ENCODE assay signal across 9 mouse cellular contexts in genomic region chr1:82586713-82587399, GRCm38 (mm10). TPM values are rescaled to one million over a fixed set of nuclear protein-coding genes. Genes with fewer than 3 reads are reported as not detected.
DNase-seq lines count a peak whose midpoint lies in the region; ATAC-seq lines count a peak whose summit lies in the region.
"Had no signal": no experiment of that assay in that cellular context is flagged by ENCODE, and none has a peak within 500 bp of the region (broad histone marks: within the 10 kb centered on the region; RNA-seq: fewer than 3 reads in every experiment).

Gene Col4a4, minus strand, starts transcription at chr1:82586849.
Gene Col4a3, plus strand, starts transcription at chr1:82586921.

- WGBS in embryonic facial prominence, embryonic 13.5 days = 5% methylated on average over 34 of the region's 34 CpGs
- 3% methylated on average over 33 of the region's 34 CpGs for WGBS in heart, embryonic 14.5 days
- WGBS in kidney, embryonic 15.5 days = 3% methylated on average over 34 of the region's 34 CpGs
- WGBS in stomach, embryonic 15.5 days = 5% methylated on average over 34 of the region's 34 CpGs

- no peaks in the 10 kb centered on the region for H3K36me3 ChIP-seq in embryonic facial prominence, embryonic 13.5 days
- no peaks in the 10 kb centered on the region for H3K36me3 ChIP-seq in heart, embryonic 14.5 days (ENCODE audit: control insufficient read depth, insufficient read depth, low read length)
- no peaks in the 10 kb centered on the region for H3K36me3 ChIP-seq in kidney, embryonic 15.5 days
- H3K36me3 ChIP-seq in stomach, embryonic 15.5 days = no peaks in the 10 kb centered on the region
- H3K36me3 ChIP-seq: G1E had no signal

- H3K27ac ChIP-seq in embryonic facial prominence, embryonic 13.5 days = no peak within 1 kb of the TSS
- no peak within 1 kb of the TSS for H3K27ac ChIP-seq in heart, embryonic 14.5 days (replicated peaks in 1 of 2; ENCODE audit: control insufficient read depth in 1 of 2, insufficient read depth in 1 of 2, low read depth in 2 of 2, low read length in 2 of 2)
- no peak within 1 kb of the TSS for H3K27ac ChIP-seq in kidney, embryonic 15.5 days
- no peak within 1 kb of the TSS for H3K27ac ChIP-seq in stomach, embryonic 15.5 days

- H3K4me1 ChIP-seq in embryonic facial prominence, embryonic 13.5 days = peaks cover 10% of the 10 kb centered on the region
- H3K4me1 ChIP-seq in heart, embryonic 14.5 days (ENCODE audit: control insufficient read depth in 2 of 2, insufficient read depth in 2 of 2, low read length in 2 of 2) = peaks cover 4 to 11% of the 10 kb centered on the region in 2 experiments; a peak in 3 of 4 replicates
- H3K4me1 ChIP-seq in kidney, embryonic 15.5 days = peaks cover 14% of the 10 kb centered on the region
- H3K4me1 ChIP-seq in stomach, embryonic 15.5 days = 0 out of 2 replicates have a peak, but pooled peaks cover 4% of the 10 kb centered on the region

- peaks cover 28% of the 10 kb centered on the region for H3K27me3 ChIP-seq in embryonic facial prominence, embryonic 13.5 days
- peaks cover 26% of the 10 kb centered on the region for H3K27me3 ChIP-seq in heart, embryonic 14.5 days (ENCODE audit: control insufficient read depth, insufficient read depth, low read length)
- H3K27me3 ChIP-seq in kidney, embryonic 15.5 days = peaks cover 18% of the 10 kb centered on the region; the same call in 1 of the 2 replicates
- H3K27me3 ChIP-seq in stomach, embryonic 15.5 days (replicated peaks) = peaks cover 9% of the 10 kb centered on the region; the same call in 1 of the 2 replicates

- peak within 1 kb of the TSS; percentile 65 for H3K4me2 ChIP-seq in embryonic facial prominence, embryonic 13.5 days
- H3K4me2 ChIP-seq in heart, embryonic 14.5 days (ENCODE audit: low read length) = peak within 1 kb of the TSS; percentile 87
- peak within 1 kb of the TSS; percentile 87 for H3K4me2 ChIP-seq in kidney, embryonic 15.5 days
- H3K4me2 ChIP-seq in stomach, embryonic 15.5 days = peak within 1 kb of the TSS; percentile 71

- peak; percentile 25 for DNase-seq in right cerebral cortex, postnatal 4 days
- DNase-seq in right cerebral cortex, adult 2 months (ENCODE audit: low spot score in 2 of 2) = no peak
- DNase-seq in lung, postnatal 36 days = peak; percentile 70
- no peak for DNase-seq in spleen, adult 18-20 months

- ATAC-seq in embryonic facial prominence, embryonic 13.5 days (ENCODE audit: insufficient number of reproducible peaks, insufficient read depth, low FRiP score, low TSS enrichment, low read depth) = 0 out of 2 replicates have a peak, but pooled peaks have one; percentile 37
- 0 out of 2 replicates have a peak, but pooled peaks have one; percentile 56 for ATAC-seq in heart, embryonic 14.5 days (ENCODE audit: insufficient number of reproducible peaks, insufficient read depth, low FRiP score, low read depth)
- ATAC-seq in kidney, embryonic 15.5 days (replicated peaks; ENCODE audit: low FRiP score) = peak; percentile 73
- peak; percentile 58; the same call in 1 of the 2 replicates for ATAC-seq in stomach, embryonic 15.5 days (ENCODE audit: insufficient read depth, low FRiP score, low read depth)

- peak within 1 kb of the TSS; percentile 35 for H3K4me3 ChIP-seq in embryonic facial prominence, embryonic 13.5 days
- peak within 1 kb of the TSS; percentile 46 to 48 for H3K4me3 ChIP-seq in heart, embryonic 14.5 days (ENCODE audit: control insufficient read depth in 1 of 2, insufficient read depth in 1 of 2, low read depth in 1 of 2, low read length in 2 of 2)
- peak within 1 kb of the TSS; percentile 46 for H3K4me3 ChIP-seq in kidney, embryonic 15.5 days (replicated peaks)
- H3K4me3 ChIP-seq in stomach, embryonic 15.5 days (replicated peaks) = peak within 1 kb of the TSS; percentile 37

- no peaks in the 10 kb centered on the region for H3K9me3 ChIP-seq in embryonic facial prominence, embryonic 13.5 days
- no peaks in the 10 kb centered on the region for H3K9me3 ChIP-seq in heart, embryonic 14.5 days (ENCODE audit: control insufficient read depth, low read length)
- no peaks in the 10 kb centered on the region for H3K9me3 ChIP-seq in kidney, embryonic 15.5 days (replicated peaks)
- no peaks in the 10 kb centered on the region for H3K9me3 ChIP-seq in stomach, embryonic 15.5 days
- H3K9me3 ChIP-seq: G1E had no signal

- H3K9ac ChIP-seq in embryonic facial prominence, embryonic 13.5 days = peak within 1 kb of the TSS; percentile 64
- H3K9ac ChIP-seq in heart, embryonic 14.5 days (ENCODE audit: low read length) = peak within 1 kb of the TSS; percentile 48
- peak within 1 kb of the TSS; percentile 47 for H3K9ac ChIP-seq in kidney, embryonic 15.5 days
- no peak within 1 kb of the TSS for H3K9ac ChIP-seq in stomach, embryonic 15.5 days

RNA-seq across cellular contexts. Expression of gene Col4a4, which starts in this region (rescaled TPM):
- 0.08 and 0.10 TPM in 2 replicates for polyA plus RNA-seq in embryonic facial prominence, embryonic 13.5 days (2015; fragmentation: Nextera tagmentation; extraction: Ambion mirVana)
- polyA plus RNA-seq in heart, embryonic 14.5 days (2014; fragmentation: Nextera tagmentation; extraction: Ambion mirVana) = 0.42 and 0.59 TPM in 2 replicates
- 3.4 and 3.8 TPM in 2 replicates for polyA plus RNA-seq in kidney, embryonic 15.5 days (2015; fragmentation: Nextera tagmentation; extraction: Ambion mirVana)
- polyA plus RNA-seq in stomach, embryonic 15.5 days (2015; fragmentation: Nextera tagmentation; extraction: Ambion mirVana) = 0.64 and 0.66 TPM in 2 replicates
- polyA plus RNA-seq: G1E had no signal

RNA-seq across cellular contexts. Expression of gene Col4a3, which starts in this region (rescaled TPM):
- 0.03 and 0.06 TPM in 2 replicates for polyA plus RNA-seq in embryonic facial prominence, embryonic 13.5 days (2015; fragmentation: Nextera tagmentation; extraction: Ambion mirVana)
- 0.55 and 0.72 TPM in 2 replicates for polyA plus RNA-seq in heart, embryonic 14.5 days (2014; fragmentation: Nextera tagmentation; extraction: Ambion mirVana)
- polyA plus RNA-seq in kidney, embryonic 15.5 days (2015; fragmentation: Nextera tagmentation; extraction: Ambion mirVana) = 2.6 and 2.8 TPM in 2 replicates
- polyA plus RNA-seq in stomach, embryonic 15.5 days (2015; fragmentation: Nextera tagmentation; extraction: Ambion mirVana) = 0.36 and 0.42 TPM in 2 replicates

Comparison
In these comparisons a context has a peak if more than half of its experiments do, and no peak if none do; other contexts are left out.
1. DNase-seq: peak in right cerebral cortex, postnatal 4 days (single experiment) and lung, postnatal 36 days (single experiment); none in right cerebral cortex, adult 2 months (0 of 2) and spleen, adult 18-20 months (0 of 2).
2. Peak in ATAC-seq, H3K4me3 ChIP-seq, H3K9ac ChIP-seq and H3K4me2 ChIP-seq in embryonic facial prominence, embryonic 13.5 days; RNA of the genes that start here not detected or under 1 TPM.
3. Peak in ATAC-seq, H3K4me3 ChIP-seq, H3K9ac ChIP-seq and H3K4me2 ChIP-seq in heart, embryonic 14.5 days; RNA of the genes that start here not detected or under 1 TPM.
4. Peak in ATAC-seq, H3K4me3 ChIP-seq and H3K4me2 ChIP-seq in stomach, embryonic 15.5 days; RNA of the genes that start here not detected or under 1 TPM.
5. Peak in every context shown above with its lines, with median percentiles within 50 percentile points of each other: ATAC-seq, H3K4me2 ChIP-seq and H3K4me3 ChIP-seq.